9 mouse cellular contexts compared by ENCODE assay signal in genomic region chr10:130470311-130470760, GRCm38 (mm10). TPM values are rescaled to one million over a fixed set of nuclear protein-coding genes. Genes with fewer than 3 reads are reported as not detected.
DNase-seq lines count a peak whose midpoint lies in the region; ATAC-seq and TF ChIP-seq lines count a peak whose summit lies in the region.
"Had no signal": no experiment of that assay in that cellular context is flagged by ENCODE, and none has a peak within 500 bp of the region (broad histone marks: within the 10 kb centered on the region; RNA-seq: fewer than 3 reads in every experiment).

No protein-coding gene starts in this region.

- no peak for DNase-seq in heart, adult 11 months
- DNase-seq in ZHBTc4 (ENCODE audit: low read depth, low spot score), result peak; percentile 61
- DNase-seq in embryonic facial prominence, embryonic 14.5 days (ENCODE audit: low spot score), result peak; percentile 64

- peak overlapping the region; percentile 64 for H3K4me3 ChIP-seq in heart, embryonic 12.5 days
- H3K4me3 ChIP-seq in embryonic facial prominence, embryonic 14.5 days (ENCODE audit: low read depth, low read length), result peak overlapping the region; percentile 49
- peak overlapping the region; percentile 56 for H3K4me3 ChIP-seq in hindbrain, embryonic 16.5 days (ENCODE audit: low read length)
- peak overlapping the region; percentile 44 for H3K4me3 ChIP-seq in liver, embryonic 12.5 days
- peak overlapping the region; percentile 41 for H3K4me3 ChIP-seq in olfactory bulb, adult 2 months (ENCODE audit: insufficient read depth, low read depth, low read length)

- peak overlapping the region; percentile 87 for H3K4me2 ChIP-seq in heart, embryonic 12.5 days
- H3K4me2 ChIP-seq in embryonic facial prominence, embryonic 14.5 days (ENCODE audit: low read depth, low read length), result peak overlapping the region; percentile 87
- peak overlapping the region; percentile 85 for H3K4me2 ChIP-seq in hindbrain, embryonic 16.5 days (ENCODE audit: low read length)
- peak overlapping the region; percentile 64 for H3K4me2 ChIP-seq in liver, embryonic 12.5 days

- TF ChIP-seq POLR2A in olfactory bulb, adult 2 months (IDR thresholded peaks at IDR 0.05; ENCODE audit: insufficient read depth, low read depth, low read length), result no peak

- ATAC-seq in heart, embryonic 12.5 days (ENCODE audit: insufficient number of reproducible peaks, low FRiP score), result peak; percentile 84
- peak; percentile 97 for ATAC-seq in embryonic facial prominence, embryonic 14.5 days (ENCODE audit: low read depth)
- peak; percentile 100 for ATAC-seq in hindbrain, embryonic 16.5 days
- peak; percentile 73 for ATAC-seq in liver, embryonic 12.5 days
- no peak for ATAC-seq in inflammation-experienced regulatory T-cells, adult 6 months
- ATAC-seq: Patski had no signal

- H3K4me1 ChIP-seq in heart, embryonic 12.5 days (replicated peaks), result no peaks in the 10 kb centered on the region
- no peaks in the 10 kb centered on the region for H3K4me1 ChIP-seq in embryonic facial prominence, embryonic 14.5 days (ENCODE audit: control insufficient read depth, insufficient read depth, low read length)
- H3K4me1 ChIP-seq in hindbrain, embryonic 16.5 days (ENCODE audit: control insufficient read depth, insufficient read depth, low read depth, low read length), result no peaks in the 10 kb centered on the region
- no peaks in the 10 kb centered on the region for H3K4me1 ChIP-seq in liver, embryonic 12.5 days
- peaks cover 5% of the 10 kb centered on the region; the same call in 1 of the 2 replicates for H3K4me1 ChIP-seq in olfactory bulb, adult 2 months (ENCODE audit: control insufficient read depth, insufficient read depth, low read length)

- H3K27ac ChIP-seq in heart, embryonic 12.5 days (ENCODE audit: poor library complexity, severe bottlenecking), result no peak overlapping the region
- H3K27ac ChIP-seq in embryonic facial prominence, embryonic 14.5 days (replicated peaks; ENCODE audit: low read depth, low read length), result no peak overlapping the region
- H3K27ac ChIP-seq in hindbrain, embryonic 16.5 days (ENCODE audit: low read depth, low read length), result peak overlapping the region; percentile 56; the same call in 1 of the 2 replicates
- H3K27ac ChIP-seq in liver, embryonic 12.5 days, result no peak overlapping the region
- H3K27ac ChIP-seq in olfactory bulb, adult 2 months (ENCODE audit: insufficient read depth, low read depth, low read length), result no peak overlapping the region

- WGBS in heart, embryonic 12.5 days, result 2% methylated on average over 36 of the region's 36 CpGs
- WGBS in embryonic facial prominence, embryonic 14.5 days, result 3% methylated on average over 32 of the region's 36 CpGs
- 8% methylated on average over 35 of the region's 36 CpGs for WGBS in hindbrain, embryonic 16.5 days
- WGBS in liver, embryonic 12.5 days (ENCODE audit: insufficient replicate concordance), result 3% methylated on average over 36 of the region's 36 CpGs
- 4% methylated on average over 36 of the region's 36 CpGs for whole genome bisulfite sequencing in olfactory bulb, adult 2 months

- H3K9me3 ChIP-seq in heart, embryonic 12.5 days (replicated peaks), result no peaks in the 10 kb centered on the region
- no peaks in the 10 kb centered on the region for H3K9me3 ChIP-seq in embryonic facial prominence, embryonic 14.5 days (ENCODE audit: control insufficient read depth, low read length)
- H3K9me3 ChIP-seq in hindbrain, embryonic 16.5 days (ENCODE audit: control insufficient read depth, low read length), result no peaks in the 10 kb centered on the region
- no peaks in the 10 kb centered on the region for H3K9me3 ChIP-seq in liver, embryonic 12.5 days (replicated peaks)

- no peak for TF ChIP-seq CTCF in olfactory bulb, adult 2 months (IDR thresholded peaks at IDR 0.05; ENCODE audit: insufficient read depth, low read depth, low read length)

- no peaks in the 10 kb centered on the region for H3K27me3 ChIP-seq in heart, embryonic 12.5 days (replicated peaks)
- H3K27me3 ChIP-seq in embryonic facial prominence, embryonic 14.5 days (replicated peaks; ENCODE audit: control insufficient read depth, insufficient read depth, low read length), result no peaks in the 10 kb centered on the region
- no peaks in the 10 kb centered on the region for H3K27me3 ChIP-seq in hindbrain, embryonic 16.5 days (replicated peaks; ENCODE audit: control insufficient read depth, insufficient read depth, low read length)
- H3K27me3 ChIP-seq in liver, embryonic 12.5 days (replicated peaks), result peaks cover 9% of the 10 kb centered on the region; the same call in 1 of the 2 replicates
- H3K27me3 ChIP-seq: Patski had no signal

- no peaks in the 10 kb centered on the region for H3K36me3 ChIP-seq in heart, embryonic 12.5 days
- no peaks in the 10 kb centered on the region for H3K36me3 ChIP-seq in embryonic facial prominence, embryonic 14.5 days (ENCODE audit: control insufficient read depth, insufficient read depth, low read length)
- no peaks in the 10 kb centered on the region for H3K36me3 ChIP-seq in hindbrain, embryonic 16.5 days (ENCODE audit: control insufficient read depth, insufficient read depth, low read length)
- H3K36me3 ChIP-seq in liver, embryonic 12.5 days, result no peaks in the 10 kb centered on the region

- H3K9ac ChIP-seq in heart, embryonic 12.5 days, result peak overlapping the region; percentile 68
- peak overlapping the region; percentile 67 for H3K9ac ChIP-seq in embryonic facial prominence, embryonic 14.5 days (ENCODE audit: low read depth, low read length)
- peak overlapping the region; percentile 72 for H3K9ac ChIP-seq in hindbrain, embryonic 16.5 days (ENCODE audit: low read depth, low read length)
- H3K9ac ChIP-seq in liver, embryonic 12.5 days, result 0 out of 2 replicates have a peak overlapping the region, but pooled peaks have one; percentile 36

RNA-seq across cellular contexts. Expression of gene Vmn2r86, which starts 14.5 kb away (rescaled TPM):
- polyA plus RNA-seq in heart, embryonic 12.5 days (2016; fragmentation: Nextera tagmentation; extraction: Ambion mirVana), result not detected in 2 replicates
- polyA plus RNA-seq in embryonic facial prominence, embryonic 14.5 days (2014; fragmentation: Nextera tagmentation; extraction: Ambion mirVana), result not detected in 2 replicates
- 0.02 and 0.05 TPM in 2 replicates for polyA plus RNA-seq in hindbrain, embryonic 16.5 days (2015; fragmentation: Nextera tagmentation; extraction: Ambion mirVana)
- not detected in 2 replicates for polyA plus RNA-seq in liver, embryonic 12.5 days (2016; fragmentation: Nextera tagmentation; extraction: Ambion mirVana)
- not detected in 2 replicates for polyA plus RNA-seq in olfactory bulb, adult 2 months (2012; ENCODE audit: insufficient read depth, insufficient read length, low replicate concordance, missing spikeins)
- polyA plus RNA-seq in inflammation-experienced regulatory T-cells, adult 6 months (2017; shearing (Covaris generic)), result under 1 TPM in 2 of 3 experiments, not detected in 1; 0.05 to 0.07 TPM
- polyA plus RNA-seq: Patski had no signal

RNA-seq across cellular contexts. Expression of gene Vmn2r87, which starts 26.9 kb away (rescaled TPM):
- polyA plus RNA-seq in heart, embryonic 12.5 days (2016; fragmentation: Nextera tagmentation; extraction: Ambion mirVana), result not detected in 2 replicates
- polyA plus RNA-seq in embryonic facial prominence, embryonic 14.5 days (2014; fragmentation: Nextera tagmentation; extraction: Ambion mirVana), result 0.04 TPM in 1 of 2 replicates, not detected in the other
- 0.11 and 0.13 TPM in 2 replicates for polyA plus RNA-seq in hindbrain, embryonic 16.5 days (2015; fragmentation: Nextera tagmentation; extraction: Ambion mirVana)
- polyA plus RNA-seq in liver, embryonic 12.5 days (2016; fragmentation: Nextera tagmentation; extraction: Ambion mirVana), result not detected in 2 replicates
- not detected in 2 replicates for polyA plus RNA-seq in olfactory bulb, adult 2 months (2012; ENCODE audit: insufficient read depth, insufficient read length, low replicate concordance, missing spikeins)
- not detected for polyA plus RNA-seq in inflammation-experienced regulatory T-cells, adult 6 months (2017; shearing (Covaris generic))
- polyA plus RNA-seq: Patski had no signal

RNA-seq across cellular contexts. Expression of gene Vmn2r85, which starts 40.8 kb away (rescaled TPM):
- polyA plus RNA-seq in heart, embryonic 12.5 days (2016; fragmentation: Nextera tagmentation; extraction: Ambion mirVana), result not detected in 2 replicates
- not detected in 2 replicates for polyA plus RNA-seq in embryonic facial prominence, embryonic 14.5 days (2014; fragmentation: Nextera tagmentation; extraction: Ambion mirVana)
- polyA plus RNA-seq in hindbrain, embryonic 16.5 days (2015; fragmentation: Nextera tagmentation; extraction: Ambion mirVana), result 0.03 and 0.04 TPM in 2 replicates
- not detected in 2 replicates for polyA plus RNA-seq in liver, embryonic 12.5 days (2016; fragmentation: Nextera tagmentation; extraction: Ambion mirVana)
- not detected in 2 replicates for polyA plus RNA-seq in olfactory bulb, adult 2 months (2012; ENCODE audit: insufficient read depth, insufficient read length, low replicate concordance, missing spikeins)
- under 1 TPM in 1 of 3 experiments, not detected in 2; 0.21 TPM for polyA plus RNA-seq in inflammation-experienced regulatory T-cells, adult 6 months (2017; shearing (Covaris generic))
- polyA plus RNA-seq: Patski had no signal
